Mouse (Mus musculus) lung, adult 2 months (tissue): Measurements from ENCODE around the gene Banp. TPM values are rescaled to one million over a fixed set of nuclear protein-coding genes. Genes with fewer than 3 reads are reported as not detected.

Experiments used
- DNase-seq: peaks from one replicate; pipeline ENCODE4 v3.0.0; 2022
- H3K4me1 ChIP-seq: fragments of 200-500 bp; 2 replicates; pipeline ENCODE4 v1.6.1; 2011; ENCODE audit warnings: low read length; ENCODE audit not compliant: control insufficient read depth, insufficient read depth
- H3K4me3 ChIP-seq: fragments of 200-500 bp; replicated peaks from 2 replicates; pipeline ENCODE3; 2011; ENCODE audit warnings: low read depth, mild to moderate bottlenecking, control low read depth, low read length; ENCODE audit errors: extremely low read depth
- CTCF ChIP-seq: fragments of 200-500 bp; IDR thresholded peaks from 2 replicates; pipeline ENCODE4 v1.5.1; 2011; ENCODE audit warnings: mild to moderate bottlenecking, low read length, control low read depth; ENCODE audit not compliant: insufficient read depth
- POLR2A ChIP-seq: fragments of 200-500 bp; IDR thresholded peaks from 2 replicates; pipeline ENCODE4 v1.6.1; 2011; ENCODE audit warnings: low read depth, mild to moderate bottlenecking, control low read depth, low read length, borderline replicate concordance; ENCODE audit errors: extremely low read depth
- WGBS: fragments of 180-500 bp; shearing (Covaris S2); methylation state at CpG from one replicate; pipeline ENCODE4 v1.1.7; 2018; 5-methylcytosine and 5-hydroxymethylcytosine counted together
- polyA plus RNA-seq: library from polyadenylated mRNA; depleted of rRNA; stranded (reverse); fragments of >200 nt; gene quantifications from 2 replicates; pipeline ENCODE4 v1.2.3, GENCODE M21; 2012; rRNA removed

Gene Banp
- polyA plus RNA-seq, 1 experiment, result 57.8 TPM

GRCm38 (mm10) chr8:122078321-122078720 is 128.8 kb downstream of the Banp start:
- TF ChIP-seq CTCF, result no peak
- no peak for TF ChIP-seq POLR2A
- no peak for DNase-seq
- no peaks in the 10 kb centered on the region for H3K4me1 ChIP-seq
- H3K4me3 ChIP-seq, result no peak overlapping the region
- WGBS, result 73% methylated on average over 12 of the region's 12 CpGs

Other genes starting within 250 kb of the Banp start
- gene Jph3, start 220.1 kb upstream of the Banp start, polyA plus RNA-seq, result 0.06 and 0.10 TPM in 2 replicates
- gene Klhdc4, start 120.2 kb upstream of the Banp start, polyA plus RNA-seq, result 32.9 and 36.1 TPM in 2 replicates
- gene Slc7a5, start 42.1 kb upstream of the Banp start, polyA plus RNA-seq, result 11.4 and 12.1 TPM in 2 replicates
- gene Car5a, start 4.8 kb upstream of the Banp start, polyA plus RNA-seq, result 0.18 and 0.26 TPM in 2 replicates